In genomic region chr6:71062980-71063379, GRCm38 (mm10) we compare ENCODE assay signal across 19 mouse cellular contexts.
DNase-seq lines count a peak whose midpoint lies in the region; ATAC-seq and TF ChIP-seq lines count a peak whose summit lies in the region.
"Had no signal": no experiment of that assay in that cellular context is flagged by ENCODE, and none has a peak within 500 bp of the region (broad histone marks: within the 10 kb centered on the region; RNA-seq: fewer than 3 reads in every experiment).

No protein-coding gene starts in this region.

- H3K27me3 ChIP-seq in intestine, postnatal 0 days (replicated peaks; ENCODE audit: control insufficient read depth, insufficient read depth, low read length), result no peaks in the 10 kb centered on the region
- no peaks in the 10 kb centered on the region for H3K27me3 ChIP-seq in intestine, embryonic 15.5 days (replicated peaks)
- H3K27me3 ChIP-seq in MEL (ENCODE audit: control insufficient read depth in 1 of 2, insufficient read depth in 2 of 2, low read length in 2 of 2), result no peaks in the 10 kb centered on the region
- H3K27me3 ChIP-seq in small intestine, adult 2 months (ENCODE audit: control insufficient read depth, insufficient read depth, low read length), result no peaks in the 10 kb centered on the region
- H3K27me3 ChIP-seq: embryonic facial prominence, embryonic 15.5 days had no signal

- TF ChIP-seq CTCF in intestine, postnatal 0 days (IDR thresholded peaks at IDR 0.05; ENCODE audit: low read depth), result peak; percentile 55
- peak in 2 of 3 experiments; percentile 26 to 38; a peak in 4 of 6 replicates for TF ChIP-seq CTCF in MEL (IDR thresholded peaks at IDR 0.05 in 2 of 3, conservative IDR thresholded peaks at IDR 0.05 in 1 of 3; ENCODE audit: control insufficient read depth in 1 of 3, insufficient read depth in 1 of 3, low read depth in 2 of 3, low read length in 3 of 3, poor library complexity in 1 of 3, severe bottlenecking in 1 of 3)
- TF ChIP-seq CTCF in small intestine, adult 2 months (IDR thresholded peaks at IDR 0.05; ENCODE audit: extremely low read depth, insufficient read length, insufficient replicate concordance, low read depth, low read length), result peak; percentile 41; the same call in 1 of the 2 replicates

- H3K36me3 ChIP-seq in intestine, postnatal 0 days (ENCODE audit: control insufficient read depth, insufficient read depth), result no peaks in the 10 kb centered on the region
- H3K36me3 ChIP-seq in intestine, embryonic 15.5 days, result no peaks in the 10 kb centered on the region
- no peaks in the 10 kb centered on the region for H3K36me3 ChIP-seq in MEL (ENCODE audit: control insufficient read depth in 1 of 2, insufficient read depth in 2 of 2, low read length in 2 of 2)
- H3K36me3 ChIP-seq in small intestine, adult 2 months (ENCODE audit: control insufficient read depth, insufficient read depth, low read length), result no peaks in the 10 kb centered on the region
- H3K36me3 ChIP-seq: embryonic facial prominence, embryonic 15.5 days; midbrain, embryonic 10.5 days had no signal

- H3K4me3 ChIP-seq in intestine, postnatal 0 days (ENCODE audit: low read depth, low read length), result no peak overlapping the region
- H3K4me3 ChIP-seq in intestine, embryonic 15.5 days (replicated peaks), result no peak overlapping the region
- H3K4me3 ChIP-seq in MEL (ENCODE audit: control insufficient read depth in 1 of 2, insufficient read depth in 1 of 2, low read depth in 2 of 2, low read length in 2 of 2), result no peak overlapping the region
- H3K4me3 ChIP-seq in small intestine, adult 2 months (ENCODE audit: low read depth, low read length), result no peak overlapping the region
- H3K4me3 ChIP-seq: embryonic facial prominence, embryonic 15.5 days; midbrain, embryonic 10.5 days; myocyte had no signal

- H3K9ac ChIP-seq in intestine, postnatal 0 days (ENCODE audit: low read depth, low read length), result no peak overlapping the region
- H3K9ac ChIP-seq in intestine, embryonic 15.5 days, result no peak overlapping the region
- H3K9ac ChIP-seq in MEL (ENCODE audit: control insufficient read depth, low read depth, low read length, poor library complexity, severe bottlenecking), result no peak overlapping the region
- H3K9ac ChIP-seq: embryonic facial prominence, embryonic 15.5 days had no signal

- H3K4me2 ChIP-seq in intestine, postnatal 0 days (replicated peaks; ENCODE audit: low read depth), result no peak overlapping the region
- no peak overlapping the region for H3K4me2 ChIP-seq in intestine, embryonic 15.5 days (replicated peaks)
- H3K4me2 ChIP-seq: embryonic facial prominence, embryonic 15.5 days; heart, embryonic 11.5 days had no signal

- TF ChIP-seq EP300 in MEL (IDR thresholded peaks at IDR 0.05; ENCODE audit: low read depth in 1 of 2, low read length in 2 of 2), result no peak

- no peak overlapping the region for H3K27ac ChIP-seq in intestine, postnatal 0 days (ENCODE audit: low read depth, low read length)
- H3K27ac ChIP-seq in intestine, embryonic 15.5 days, result no peak overlapping the region
- no peak overlapping the region for H3K27ac ChIP-seq in MEL (ENCODE audit: control insufficient read depth, low read depth, low read length)
- H3K27ac ChIP-seq in small intestine, adult 2 months (ENCODE audit: insufficient read depth, low read depth, low read length), result no peak overlapping the region
- H3K27ac ChIP-seq: embryonic facial prominence, embryonic 15.5 days; midbrain, embryonic 10.5 days had no signal

- H3K79me2 ChIP-seq in MEL (ENCODE audit: control insufficient read depth, insufficient read depth, low read length, poor library complexity), result no peaks in the 10 kb centered on the region

- no peak for ATAC-seq in intestine, postnatal 0 days
- no peak for ATAC-seq in intestine, embryonic 15.5 days
- ATAC-seq: forebrain, embryonic 14.5 days; intestine, embryonic 16.5 days had no signal

- TF ChIP-seq POLR2A in MEL (IDR thresholded peaks at IDR 0.05; ENCODE audit: control insufficient read depth in 1 of 2, insufficient read depth in 1 of 2, low read depth in 1 of 2, low read length in 2 of 2, poor library complexity in 1 of 2), result no peak
- no peak for TF ChIP-seq POLR2A in small intestine, adult 2 months (IDR thresholded peaks at IDR 0.05; ENCODE audit: low read depth, low read length)

- 83% methylated on average over 4 of the region's 4 CpGs for whole genome bisulfite sequencing in intestine, postnatal 0 days
- WGBS in intestine, embryonic 15.5 days, result 75% methylated on average over 4 of the region's 4 CpGs
- 79% methylated on average over 4 of the region's 4 CpGs for WGBS in small intestine, adult 2 months

- DNase-seq in retina, postnatal 1 day, result peak; percentile 19
- no peak for DNase-seq in retina, embryonic 14.5 days (ENCODE audit: low spot score)
- peak; percentile 2 for DNase-seq in MEL (ENCODE audit: low read depth, low spot score)
- no peak for DNase-seq in spleen, adult 18-20 months
- DNase-seq in T-cell, adult 2 months (ENCODE audit: low spot score), result no peak
- DNase-seq: adrenal gland, postnatal 36 days; cerebellum, adult 11 months; kidney, postnatal 4 days; lung, postnatal 10 days; right cerebral cortex, postnatal 14 days had no signal

- H3K9me3 ChIP-seq in intestine, postnatal 0 days (ENCODE audit: control insufficient read depth), result no peaks in the 10 kb centered on the region
- no peaks in the 10 kb centered on the region for H3K9me3 ChIP-seq in intestine, embryonic 15.5 days
- no peaks in the 10 kb centered on the region for H3K9me3 ChIP-seq in MEL (replicated peaks; ENCODE audit: insufficient read depth, low read length)
- H3K9me3 ChIP-seq: embryonic facial prominence, embryonic 15.5 days; midbrain, embryonic 10.5 days had no signal

- no peaks in the 10 kb centered on the region for H3K4me1 ChIP-seq in intestine, postnatal 0 days (replicated peaks; ENCODE audit: control insufficient read depth, insufficient read depth, low read length)
- H3K4me1 ChIP-seq in intestine, embryonic 15.5 days (replicated peaks), result no peaks in the 10 kb centered on the region
- no peaks in the 10 kb centered on the region for H3K4me1 ChIP-seq in MEL (ENCODE audit: control insufficient read depth in 1 of 2, insufficient read depth in 2 of 2, low read length in 2 of 2)
- no peaks in the 10 kb centered on the region for H3K4me1 ChIP-seq in small intestine, adult 2 months (ENCODE audit: control insufficient read depth, insufficient read depth, insufficient read length, low read length)
- H3K4me1 ChIP-seq: midbrain, embryonic 10.5 days had no signal

- TF ChIP-seq RAD21 in MEL (IDR thresholded peaks at IDR 0.05; ENCODE audit: low read depth, low read length), result no peak

TF ChIP-seq in MEL, 35 proteins besides CTCF, POLR2A, EP300 and RAD21:
- TF ChIP-seq MAFK (IDR thresholded peaks at IDR 0.05; ENCODE audit: borderline replicate concordance, low read depth, low read length), result no peak

Comparison
In these comparisons a context has a peak if more than half of its experiments do, and no peak if none do; other contexts are left out.
1. DNase-seq: peak in retina, postnatal 1 day (single experiment) and MEL (single experiment); none in retina, embryonic 14.5 days (single experiment), spleen, adult 18-20 months (0 of 2) and T-cell, adult 2 months (single experiment).
2. Peak in every context shown above with its lines, with median percentiles within 50 percentile points of each other: CTCF ChIP-seq.